Mouse (Mus musculus): ENCODE measurements around the gene Batf2.
"Not testable (repeated sequence)": the region's sequence is repeated elsewhere in the genome, so short reads cannot be mapped to it uniquely, and the experiment has no call there.

Gene Batf2

GRCm38 (mm10) chr19:6132171-6132827 is 8.5 kb upstream of the Batf2 start:
- DNase-seq: peak; percentile 77

DNA sequence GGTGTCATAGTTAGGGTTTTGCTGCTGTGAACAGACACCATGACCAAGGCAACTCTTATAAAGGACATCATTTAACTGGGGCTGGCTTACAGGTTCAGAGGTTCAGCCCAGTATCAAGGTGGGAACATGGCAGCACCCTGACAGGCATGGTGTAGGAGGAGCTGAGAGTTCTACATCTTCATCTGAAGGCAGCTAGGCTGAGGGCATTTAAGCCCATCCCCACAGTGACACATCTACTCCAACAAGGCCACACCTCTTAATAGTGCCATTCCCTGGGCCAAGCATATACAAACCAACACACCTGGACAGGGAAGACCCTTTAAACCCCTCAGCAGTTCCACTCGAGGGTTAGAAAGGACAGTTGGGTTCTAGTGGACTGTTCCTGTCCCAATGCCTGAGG is 7.6 kb upstream of the Batf2 start:
- DNase-seq: not testable (repeated sequence)

GRCm38 (mm10) chr19:6136397-6136796 is 4.4 kb upstream of the Batf2 start:
- DNase-seq: no peak

- DNase-seq: no peak
Observed at GRCm38 (mm10) chr19:6139701-6140100, 1.1 kb upstream of the Batf2 start.

GRCm38 (mm10) chr19:6140374-6140677 is 457 bp upstream of the Batf2 start:
- DNase-seq: no peak

DNA sequence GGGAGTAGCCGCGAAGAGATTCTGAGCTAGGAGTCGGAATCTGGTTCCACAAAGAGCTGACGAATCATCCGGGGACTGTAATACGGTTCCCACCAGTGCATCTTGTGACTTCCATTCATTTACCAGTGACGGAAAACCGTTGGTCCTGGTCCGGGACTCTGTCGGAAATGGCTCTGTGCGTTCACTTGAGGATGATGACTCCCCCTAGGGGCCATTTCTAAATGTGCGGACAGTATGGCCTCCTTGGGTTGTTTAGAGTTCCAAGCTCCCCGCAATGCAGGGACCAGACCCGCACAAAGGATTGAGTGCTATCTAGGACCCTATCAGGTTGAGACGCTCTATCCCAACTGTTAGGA is 589 bp downstream of the Batf2 start, which contains the start of gene Arl2:
Gene Arl2 (minus strand): TSS at position 155 of the 356 bp plus-strand sequence.
- DNase-seq: peak; percentile 91

DNA sequence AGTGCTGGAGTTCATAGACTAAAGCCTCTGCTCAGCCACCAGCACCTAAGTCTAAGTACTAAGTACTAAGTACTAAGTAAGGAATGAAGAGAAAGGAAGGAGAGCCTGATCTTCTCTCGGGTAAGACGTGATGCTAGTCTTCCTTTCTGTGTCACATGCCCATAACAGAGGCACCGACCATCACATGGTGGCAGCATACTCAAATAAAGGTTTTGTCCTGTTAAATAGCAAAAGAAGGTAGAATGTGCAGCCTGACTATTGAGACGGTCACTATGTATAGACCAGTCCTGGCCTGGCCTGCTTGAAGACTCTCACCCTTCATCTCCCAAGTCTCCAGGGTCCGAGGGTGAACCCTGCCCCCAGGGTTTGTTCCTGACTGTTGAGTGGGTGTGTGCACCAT is 4.1 kb downstream of the Batf2 start:
- no peak for DNase-seq

DNA sequence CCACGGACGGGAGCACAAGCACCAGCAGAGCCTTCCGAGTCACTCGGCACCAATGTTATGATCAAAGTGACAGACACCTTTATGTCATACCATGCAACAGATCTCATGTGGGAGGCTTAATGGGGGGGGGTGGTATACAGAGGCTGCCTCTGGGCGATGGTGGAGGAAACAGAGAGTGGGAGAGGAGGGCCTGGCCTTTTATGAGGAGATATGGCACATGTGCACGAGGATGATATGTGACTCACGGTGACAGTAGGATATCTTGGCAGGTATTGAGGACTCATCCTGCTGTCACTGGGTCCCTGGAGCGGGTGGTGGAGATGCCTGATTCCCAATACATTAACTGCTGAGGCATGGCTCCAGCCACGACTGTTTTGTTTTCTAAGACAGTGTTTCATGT is 14.4 kb downstream of the Batf2 start:
- no peak for DNase-seq

GRCm38 (mm10) chr19:6156372-6156771 is 15.6 kb downstream of the Batf2 start:
- DNase-seq: no peak

DNA sequence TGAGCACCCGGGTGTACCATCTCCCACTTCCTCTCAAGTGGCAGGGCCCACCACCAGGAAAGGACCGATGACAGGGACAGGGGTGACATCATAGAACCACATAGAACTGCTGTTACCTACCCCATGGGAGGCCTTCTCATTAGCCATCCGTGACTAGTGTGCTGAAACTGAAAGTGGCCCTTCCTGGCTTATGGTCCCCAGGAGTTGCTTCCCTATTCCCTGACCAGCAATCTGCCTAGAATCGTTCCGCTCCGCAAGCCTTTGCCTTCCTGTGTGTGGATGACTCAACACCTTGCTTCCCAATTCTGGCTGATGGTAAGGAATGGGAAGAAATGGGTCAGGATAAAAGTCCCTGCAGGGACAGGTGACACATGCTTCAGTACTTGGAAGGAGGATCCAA is 16.4 kb downstream of the Batf2 start:
- DNase-seq: no peak

DNA sequence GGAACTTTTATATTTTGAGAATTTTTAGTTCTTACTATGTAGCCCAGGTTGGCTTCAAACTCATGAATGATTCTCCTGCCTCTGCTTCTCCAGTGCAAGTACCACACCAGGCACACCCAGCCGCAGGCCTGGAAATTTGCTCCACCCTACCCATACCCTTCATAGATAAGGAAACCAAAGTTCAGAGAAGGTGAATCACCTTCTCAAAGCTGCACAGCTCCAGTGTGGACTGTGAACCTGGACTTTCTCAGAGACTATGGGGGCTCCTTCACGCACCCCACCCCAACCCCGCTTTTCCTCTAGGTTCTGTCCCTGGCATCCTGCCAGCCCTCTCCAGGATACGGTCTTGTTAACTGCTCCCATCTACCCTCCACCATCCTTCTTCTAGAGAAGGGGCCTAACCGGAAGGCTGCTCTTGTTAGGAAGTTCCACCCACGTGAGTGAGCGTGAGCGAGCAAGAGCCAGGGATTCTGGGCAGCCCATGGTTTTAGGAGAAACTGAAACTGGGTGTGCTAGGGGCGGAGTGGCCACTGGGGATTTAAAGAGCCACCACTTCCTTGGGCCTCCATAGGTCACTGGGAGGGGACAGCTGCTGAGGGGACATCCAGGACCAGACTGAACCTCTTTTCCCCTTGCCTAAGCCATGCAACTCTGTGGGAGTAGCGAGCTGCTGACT is 23.2 kb downstream of the Batf2 start:
- DNase-seq: peak; percentile 19

DNA sequence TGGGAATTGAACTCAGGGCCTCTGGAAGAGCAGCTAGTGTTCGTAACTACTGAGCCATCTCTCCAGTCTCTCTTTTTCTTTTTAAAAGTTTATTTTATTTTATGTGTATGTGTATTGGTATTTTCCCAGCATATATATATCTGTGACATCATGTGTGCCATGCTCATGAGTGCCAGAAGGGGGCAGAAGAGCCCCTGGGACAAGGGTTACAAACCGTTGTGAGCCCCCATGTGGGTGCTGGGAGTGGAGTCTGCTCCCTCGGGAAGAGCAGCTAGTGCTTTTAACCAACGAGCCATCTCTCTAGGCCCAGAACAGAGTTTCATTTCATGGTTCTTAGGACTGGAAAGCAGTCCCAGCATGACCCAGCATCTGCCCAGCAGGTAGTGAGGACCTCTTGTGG is 26.0 kb downstream of the Batf2 start:
- DNase-seq: no peak

DNA sequence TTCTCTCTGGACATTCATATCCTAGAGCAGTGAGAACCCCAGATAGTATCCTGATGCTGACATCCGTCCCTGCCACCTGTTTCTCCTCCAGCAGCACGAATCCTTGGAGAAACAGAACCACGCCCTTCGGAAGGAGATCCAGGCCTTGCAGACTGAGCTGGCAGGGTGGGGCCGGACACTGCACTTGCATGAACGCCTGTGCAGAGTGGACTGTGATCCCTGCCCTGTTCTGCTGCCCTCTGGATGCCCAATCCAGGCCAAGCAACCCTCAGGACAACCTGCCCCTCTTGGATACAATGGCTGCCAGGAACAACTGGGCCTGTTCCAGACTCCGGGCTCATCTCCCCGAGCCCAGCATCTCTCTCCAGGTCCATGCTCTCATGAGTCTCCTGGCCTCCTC is 30.4 kb downstream of the Batf2 start:
- no peak for DNase-seq

GRCm38 (mm10) chr19:6174771-6175170 is 34.0 kb downstream of the Batf2 start:
- DNase-seq: peak; percentile 9

- no peak for DNase-seq
Observed at GRCm38 (mm10) chr19:6178775-6179174, 38.0 kb downstream of the Batf2 start.

DNA sequence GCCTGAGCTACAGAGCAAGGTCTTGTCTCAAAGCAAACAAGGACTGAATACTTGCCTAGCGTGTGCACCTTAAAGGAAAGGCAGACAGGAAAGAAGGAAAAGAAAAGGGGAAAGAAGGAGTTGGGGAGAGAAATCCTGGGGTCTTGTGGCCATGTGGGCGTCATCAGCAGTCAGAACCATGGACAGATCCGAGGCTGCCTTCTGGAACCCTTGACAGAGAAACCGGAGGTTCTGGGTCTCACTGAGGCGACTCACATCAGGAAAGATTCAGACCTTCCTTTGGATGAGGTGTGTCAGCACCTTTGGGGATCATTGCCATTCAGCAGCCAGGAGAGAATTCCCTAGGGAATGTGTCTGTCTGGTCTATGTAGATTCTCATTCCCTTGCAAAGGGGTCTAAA is 40.8 kb downstream of the Batf2 start:
- DNase-seq: no peak

GRCm38 (mm10) chr19:6182534-6182933 is 41.8 kb downstream of the Batf2 start:
- DNase-seq: no peak

DNA sequence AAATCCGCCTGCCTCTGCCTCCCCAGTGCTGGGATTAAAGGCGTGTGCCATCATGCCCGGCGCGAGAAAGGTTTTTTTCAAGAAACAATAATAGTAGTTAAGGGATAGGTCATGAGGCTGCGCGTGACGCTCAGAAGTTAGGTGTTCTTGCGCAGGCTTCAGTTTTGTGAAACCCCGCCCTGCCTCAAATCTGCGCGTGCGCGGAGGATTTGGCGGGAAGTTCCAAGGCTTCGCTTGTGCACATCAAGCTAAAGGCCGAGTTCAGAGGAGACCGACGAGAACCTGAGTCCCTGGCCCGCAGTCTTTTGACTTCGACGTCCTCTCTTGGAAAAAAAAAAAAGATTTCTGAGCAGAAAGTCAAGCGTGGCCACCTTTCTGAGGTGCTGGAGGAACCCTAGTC is 43.3 kb downstream of the Batf2 start, which contains the start of gene Majin:
Gene Majin (plus strand): TSS at position 258 of the 400 bp plus-strand sequence.
- DNase-seq: no peak

DNA sequence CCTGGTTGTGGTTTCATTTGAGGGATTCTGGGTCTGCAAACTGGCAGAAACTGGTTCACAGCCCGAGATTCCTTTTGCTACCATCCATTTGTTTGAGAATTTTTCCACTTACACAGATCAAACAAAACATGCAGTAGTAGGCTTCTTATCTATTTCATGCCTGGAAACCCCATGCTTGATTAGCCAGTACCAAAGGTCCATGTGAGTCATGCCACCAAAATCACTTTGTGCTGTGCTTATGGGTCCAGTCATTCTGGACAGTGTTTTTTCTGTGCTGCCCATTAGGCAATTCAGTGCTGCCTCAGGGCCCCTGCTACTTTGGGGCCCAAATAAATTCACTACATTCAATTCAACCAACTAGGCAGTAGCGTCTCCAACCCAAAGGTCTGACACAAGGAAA is 63.5 kb downstream of the Batf2 start:
- no peak for DNase-seq

- no peak for DNase-seq
Observed at GRCm38 (mm10) chr19:6206716-6207115, 65.9 kb downstream of the Batf2 start.

DNA sequence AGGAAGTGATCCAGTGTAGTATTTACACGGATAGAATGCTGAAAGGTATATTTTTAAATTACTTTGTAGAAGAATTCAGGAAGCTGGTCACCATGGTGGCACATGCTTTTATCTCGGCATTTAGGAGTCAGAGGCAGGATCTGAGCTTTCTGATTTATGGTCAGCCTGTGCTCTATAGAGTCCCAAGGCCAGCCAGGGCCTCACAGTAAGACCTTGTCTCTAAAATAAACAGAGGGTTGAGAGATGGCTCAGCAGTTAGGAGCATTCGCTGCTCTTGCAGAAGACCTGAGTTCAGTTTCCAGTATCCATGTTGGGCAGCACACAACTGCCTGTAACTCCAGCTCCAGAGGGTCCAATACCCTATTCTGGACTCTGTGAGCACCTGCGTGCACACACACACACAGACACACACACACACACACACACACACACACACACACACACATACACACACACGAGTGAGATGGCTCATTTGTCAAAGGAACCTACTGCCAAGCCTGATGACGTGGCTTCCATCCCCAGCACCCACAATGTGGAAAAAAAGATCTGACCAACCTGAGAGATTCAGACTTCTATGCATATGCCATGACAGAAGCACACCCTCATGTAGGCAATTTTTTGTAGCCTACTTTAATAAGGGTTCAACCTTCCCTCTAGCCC is 75.4 kb downstream of the Batf2 start:
- DNase-seq: no peak

- DNase-seq: no peak
Observed at GRCm38 (mm10) chr19:6218606-6219005, 77.8 kb downstream of the Batf2 start.
